Mouse (Mus musculus) adrenal gland, postnatal 0 days (tissue): ENCODE results near the gene Faah. TPM values are rescaled to one million over a fixed set of nuclear protein-coding genes. Genes with fewer than 3 reads are reported as not detected.

Experiments used
- polyA plus RNA-seq: library from polyadenylated mRNA; unstranded; fragments of >200 nt; fragmentation: Nextera tagmentation; extraction: Ambion mirVana; gene quantifications from 2 replicates; pipeline ENCODE4 v1.2.1, GENCODE M21; 2015

Gene Faah
- 4.6 and 5.6 TPM in 2 replicates for polyA plus RNA-seq

GRCm38 (mm10) chr4:116017902-116018746 lies at the start of gene Faah:
Faah (minus strand) TSS chr4:116017926.

GRCm38 (mm10) chr4:116053399-116053961 lies 35.8 kb upstream of the Faah start, which contains the start of gene Nsun4:
Nsun4 (minus strand) TSS chr4:116053876.

GRCm38 (mm10) chr4:115939295-115940102 lies 78.2 kb downstream of the Faah start, which contains the start of gene Dmbx1:
Dmbx1 (minus strand) TSS chr4:115939926.

Other genes with a start within 250 kb of the Faah start
- 0.27 and 1.9 TPM in 2 replicates for gene Tex38, start 236.9 kb downstream of the Faah start, polyA plus RNA-seq
- 62.3 and 94.2 TPM in 2 replicates for gene Atpaf1, start 233.1 kb downstream of the Faah start, polyA plus RNA-seq
- 8.8 and 16.6 TPM in 2 replicates for gene Mob3c, start 189.8 kb downstream of the Faah start, polyA plus RNA-seq
- 24.8 and 37.4 TPM in 2 replicates for gene Mknk1, start 178.7 kb downstream of the Faah start, polyA plus RNA-seq
- not detected in 2 replicates for gene Kncn, start 133.5 kb downstream of the Faah start, polyA plus RNA-seq
- not detected in 2 replicates for gene 6430628N08Rik, start 127.3 kb downstream of the Faah start, polyA plus RNA-seq
- 0.05 TPM in 1 of 2 replicates, not detected in the other for gene Dmbx1, start 78.0 kb downstream of the Faah start, polyA plus RNA-seq
- gene Nsun4, start 36.0 kb upstream of the Faah start, polyA plus RNA-seq: 11.8 and 22.1 TPM in 2 replicates
- gene Uqcrh, start 57.1 kb upstream of the Faah start, polyA plus RNA-seq: 696 and 1,011 TPM in 2 replicates
- 44.3 and 55.9 TPM in 2 replicates for gene Lrrc41, start 57.3 kb upstream of the Faah start, polyA plus RNA-seq
- gene Rad54l, start 105.8 kb upstream of the Faah start, polyA plus RNA-seq: 4.6 and 9.3 TPM in 2 replicates
- 36.6 and 41.9 TPM in 2 replicates for gene Pomgnt1, start 105.9 kb upstream of the Faah start, polyA plus RNA-seq
- 0.43 and 0.98 TPM in 2 replicates for gene Lurap1, start 133.4 kb upstream of the Faah start, polyA plus RNA-seq
- 0.40 and 0.54 TPM in 2 replicates for gene Tspan1, start 149.7 kb upstream of the Faah start, polyA plus RNA-seq
- gene 1700042G07Rik, start 155.4 kb upstream of the Faah start, polyA plus RNA-seq: not detected in 2 replicates
- gene Gm49337, start 155.5 kb upstream of the Faah start, polyA plus RNA-seq: 0.10 TPM in 1 of 2 replicates, not detected in the other
- 4.6 and 5.3 TPM in 2 replicates for gene Pik3r3, start 203.7 kb upstream of the Faah start, polyA plus RNA-seq